Comparison of ENCODE assay signal across 21 mouse cellular contexts in genomic region chr1:33031991-33032390, GRCm38 (mm10).
DNase-seq lines count a peak whose midpoint lies in the region; ATAC-seq and TF ChIP-seq lines count a peak whose summit lies in the region.
"Had no signal": no experiment of that assay in that cellular context is flagged by ENCODE, and none has a peak within 500 bp of the region (broad histone marks: within the 10 kb centered on the region; RNA-seq: fewer than 3 reads in every experiment).

No protein-coding gene starts in this region.

- ATAC-seq in kidney, embryonic 14.5 days (ENCODE audit: low FRiP score, low TSS enrichment), result no peak
- no peak for ATAC-seq in liver, embryonic 11.5 days (replicated peaks; ENCODE audit: low FRiP score)
- no peak for ATAC-seq in midbrain, embryonic 11.5 days (ENCODE audit: low FRiP score)
- ATAC-seq in midbrain, embryonic 16.5 days, result no peak
- ATAC-seq: activated CD4-positive, CD25-positive, alpha-beta regulatory T cell, adult 4 months; CD4-positive, CD25-positive, alpha-beta regulatory T cell, adult 4 months; Patski had no signal

- no peak overlapping the region for H3K27ac ChIP-seq in kidney, adult 2 months (ENCODE audit: insufficient read depth, low read depth, low read length)
- H3K27ac ChIP-seq in kidney, embryonic 14.5 days (ENCODE audit: low read depth, low read length), result no peak overlapping the region
- no peak overlapping the region for H3K27ac ChIP-seq in liver, adult 2 months (replicated peaks; ENCODE audit: insufficient read depth, low read depth, low read length)
- H3K27ac ChIP-seq in liver, embryonic 11.5 days (ENCODE audit: low read depth, low read length), result no peak overlapping the region
- H3K27ac ChIP-seq in midbrain, embryonic 11.5 days (ENCODE audit: low read depth, low read length), result no peak overlapping the region
- H3K27ac ChIP-seq in midbrain, embryonic 16.5 days (ENCODE audit: low read length), result no peak overlapping the region

- WGBS in kidney, adult 2 months, result 76% methylated on average over 3 of the region's 3 CpGs
- WGBS in kidney, embryonic 14.5 days, result 87% methylated on average over 3 of the region's 3 CpGs
- WGBS in liver, adult 2 months, result 53% methylated on average over 3 of the region's 3 CpGs
- WGBS in liver, embryonic 11.5 days, result 73% methylated on average over 3 of the region's 3 CpGs
- 69% methylated on average over 3 of the region's 3 CpGs for WGBS in midbrain, embryonic 11.5 days
- WGBS in midbrain, embryonic 16.5 days, result 69% methylated on average over 3 of the region's 3 CpGs

- H3K4me2 ChIP-seq in kidney, embryonic 14.5 days (replicated peaks; ENCODE audit: low read depth, low read length), result no peak overlapping the region
- H3K4me2 ChIP-seq in liver, embryonic 11.5 days, result no peak overlapping the region
- no peak overlapping the region for H3K4me2 ChIP-seq in midbrain, embryonic 11.5 days
- H3K4me2 ChIP-seq in midbrain, embryonic 16.5 days (ENCODE audit: low read length), result no peak overlapping the region

- TF ChIP-seq CTCF in kidney, adult 2 months (conservative IDR thresholded peaks at IDR 0.05; ENCODE audit: insufficient read depth, insufficient read length, low read depth, low read length), result no peak
- TF ChIP-seq CTCF in liver, adult 2 months (IDR thresholded peaks at IDR 0.05; ENCODE audit: low read depth, low read length), result no peak

- H3K4me1 ChIP-seq in kidney, adult 2 months (ENCODE audit: control insufficient read depth, insufficient read depth, low read length), result no peaks in the 10 kb centered on the region
- no peaks in the 10 kb centered on the region for H3K4me1 ChIP-seq in kidney, embryonic 14.5 days (ENCODE audit: control insufficient read depth, insufficient read depth, low read length)
- H3K4me1 ChIP-seq in liver, adult 2 months (ENCODE audit: control insufficient read depth, insufficient read depth, low read length), result no peaks in the 10 kb centered on the region
- no peaks in the 10 kb centered on the region for H3K4me1 ChIP-seq in liver, embryonic 11.5 days (replicated peaks; ENCODE audit: control insufficient read depth, insufficient read depth, low read length)
- no peaks in the 10 kb centered on the region for H3K4me1 ChIP-seq in midbrain, embryonic 11.5 days (ENCODE audit: control insufficient read depth, insufficient read depth, low read length)
- peaks cover 2% of the 10 kb centered on the region for H3K4me1 ChIP-seq in midbrain, embryonic 16.5 days (ENCODE audit: control insufficient read depth, insufficient read depth, low read length)

- H3K4me3 ChIP-seq in kidney, adult 2 months (ENCODE audit: insufficient read depth, low read depth, low read length), result no peak overlapping the region
- no peak overlapping the region for H3K4me3 ChIP-seq in kidney, embryonic 14.5 days (ENCODE audit: low read length)
- no peak overlapping the region for H3K4me3 ChIP-seq in liver, adult 2 months (ENCODE audit: insufficient read depth, low read depth, low read length)
- no peak overlapping the region for H3K4me3 ChIP-seq in liver, embryonic 11.5 days (ENCODE audit: low read depth, low read length)
- H3K4me3 ChIP-seq in midbrain, embryonic 11.5 days (ENCODE audit: low read depth, low read length), result no peak overlapping the region
- H3K4me3 ChIP-seq in midbrain, embryonic 16.5 days (ENCODE audit: low read depth, low read length), result no peak overlapping the region

- no peaks in the 10 kb centered on the region for H3K79me2 ChIP-seq in liver, adult 2 months (ENCODE audit: control insufficient read depth, insufficient read depth, low read length)

- H3K9ac ChIP-seq in kidney, embryonic 14.5 days (ENCODE audit: low read depth, low read length), result no peak overlapping the region
- H3K9ac ChIP-seq in liver, adult 2 months (ENCODE audit: low read depth, low read length), result no peak overlapping the region
- H3K9ac ChIP-seq in liver, embryonic 11.5 days (ENCODE audit: low read depth, low read length), result no peak overlapping the region
- no peak overlapping the region for H3K9ac ChIP-seq in midbrain, embryonic 11.5 days (ENCODE audit: low read length)
- no peak overlapping the region for H3K9ac ChIP-seq in midbrain, embryonic 16.5 days (ENCODE audit: low read depth, low read length)

- TF ChIP-seq POLR2A in kidney, adult 2 months (IDR thresholded peaks at IDR 0.05; ENCODE audit: low read depth, low read length), result no peak
- TF ChIP-seq POLR2A in liver, adult 2 months (IDR thresholded peaks at IDR 0.05; ENCODE audit: extremely low read depth, insufficient read depth, low read length), result no peak

- peak; percentile 2 for DNase-seq in kidney, adult 2 months
- DNase-seq in liver, adult 2 months (ENCODE audit: extremely low read depth, low read depth, low spot score), result peak; percentile 58
- no peak for DNase-seq in liver, embryonic 11.5 days (ENCODE audit: low spot score)
- peak; percentile 53 for DNase-seq in midbrain, embryonic 11.5 days (ENCODE audit: low spot score, missing footprints)
- DNase-seq: adrenal gland, adult 2 months; adrenal gland, adult 8-10 months; adrenal gland, postnatal 10 days; adrenal gland, postnatal 14 days; adrenal gland, postnatal 25 days; adrenal gland, postnatal 36 days; B cell, adult 2 months; cerebellum, adult 11 months; cerebellum, adult 11-12 months; cerebellum, adult 18-20 months had no signal

- H3K9me3 ChIP-seq in kidney, embryonic 14.5 days (ENCODE audit: control insufficient read depth, low read length), result no peaks in the 10 kb centered on the region
- no peaks in the 10 kb centered on the region for H3K9me3 ChIP-seq in liver, embryonic 11.5 days (ENCODE audit: control insufficient read depth, low read length)
- no peaks in the 10 kb centered on the region for H3K9me3 ChIP-seq in midbrain, embryonic 11.5 days (ENCODE audit: control insufficient read depth, low read length)
- no peaks in the 10 kb centered on the region for H3K9me3 ChIP-seq in midbrain, embryonic 16.5 days (replicated peaks; ENCODE audit: control insufficient read depth, low read length, poor library complexity, severe bottlenecking)
- H3K9me3 ChIP-seq: G1E had no signal

- H3K27me3 ChIP-seq in kidney, adult 2 months (replicated peaks; ENCODE audit: control insufficient read depth, insufficient read depth, low read length), result no peaks in the 10 kb centered on the region
- H3K27me3 ChIP-seq in kidney, embryonic 14.5 days (ENCODE audit: control insufficient read depth, insufficient read depth, low read length), result no peaks in the 10 kb centered on the region
- no peaks in the 10 kb centered on the region for H3K27me3 ChIP-seq in liver, adult 2 months (ENCODE audit: control insufficient read depth, insufficient read depth, low read length)
- no peaks in the 10 kb centered on the region for H3K27me3 ChIP-seq in liver, embryonic 11.5 days (replicated peaks; ENCODE audit: control insufficient read depth, insufficient read depth, low read length)
- H3K27me3 ChIP-seq in midbrain, embryonic 11.5 days (ENCODE audit: control insufficient read depth, insufficient read depth, low read length), result no peaks in the 10 kb centered on the region
- no peaks in the 10 kb centered on the region for H3K27me3 ChIP-seq in midbrain, embryonic 16.5 days (ENCODE audit: control insufficient read depth, insufficient read depth, low read depth, low read length)
- H3K27me3 ChIP-seq: CH12.LX had no signal

- no peaks in the 10 kb centered on the region for H3K36me3 ChIP-seq in kidney, adult 2 months (ENCODE audit: control insufficient read depth, insufficient read depth, low read length)
- no peaks in the 10 kb centered on the region for H3K36me3 ChIP-seq in kidney, embryonic 14.5 days (ENCODE audit: control insufficient read depth, insufficient read depth, low read length)
- no peaks in the 10 kb centered on the region for H3K36me3 ChIP-seq in liver, adult 2 months (ENCODE audit: control insufficient read depth, insufficient read depth, low read length)
- no peaks in the 10 kb centered on the region for H3K36me3 ChIP-seq in liver, embryonic 11.5 days (ENCODE audit: control insufficient read depth, insufficient read depth, low read length)
- no peaks in the 10 kb centered on the region for H3K36me3 ChIP-seq in midbrain, embryonic 11.5 days (ENCODE audit: control insufficient read depth, insufficient read depth, low read length)
- H3K36me3 ChIP-seq in midbrain, embryonic 16.5 days (ENCODE audit: control insufficient read depth, insufficient read depth, low read length), result no peaks in the 10 kb centered on the region
- H3K36me3 ChIP-seq: G1E had no signal
